Mouse (Mus musculus): ENCODE measurements around the gene Prss8. TPM values are rescaled to one million over a fixed set of nuclear protein-coding genes. Genes with fewer than 3 reads are reported as not detected.
"Not testable (repeated sequence)": the region's sequence is repeated elsewhere in the genome, so short reads cannot be mapped to it uniquely, and the experiment has no call there.

Prss8 gene
- total RNA-seq, 2 experiments from 2014 or later, result 0.60 TPM; not detected in 1

DNA sequence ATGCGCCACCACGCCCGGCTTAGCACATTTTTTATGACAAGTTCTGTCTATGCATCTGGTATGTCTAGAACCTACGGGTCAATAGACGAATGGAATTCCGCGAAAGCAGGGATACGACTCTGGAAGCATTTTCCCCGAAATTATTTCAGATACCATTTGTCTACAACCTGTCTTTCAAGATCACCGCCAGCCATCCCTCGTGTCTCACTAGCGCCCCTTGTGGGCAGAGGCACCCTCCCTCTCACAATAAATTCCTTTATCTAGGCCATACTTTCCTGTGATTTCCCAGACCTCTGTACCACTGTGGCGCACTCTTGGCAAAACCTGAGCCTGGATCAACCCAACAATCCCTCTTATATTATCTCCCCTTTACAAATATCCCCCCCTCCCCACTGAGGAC, 33.5 kb downstream of the Prss8 start:
- DNase-seq (ENCODE audit: low spot score in 2 of 2), result peak in 1 of 2 experiments; percentile 57

DNA sequence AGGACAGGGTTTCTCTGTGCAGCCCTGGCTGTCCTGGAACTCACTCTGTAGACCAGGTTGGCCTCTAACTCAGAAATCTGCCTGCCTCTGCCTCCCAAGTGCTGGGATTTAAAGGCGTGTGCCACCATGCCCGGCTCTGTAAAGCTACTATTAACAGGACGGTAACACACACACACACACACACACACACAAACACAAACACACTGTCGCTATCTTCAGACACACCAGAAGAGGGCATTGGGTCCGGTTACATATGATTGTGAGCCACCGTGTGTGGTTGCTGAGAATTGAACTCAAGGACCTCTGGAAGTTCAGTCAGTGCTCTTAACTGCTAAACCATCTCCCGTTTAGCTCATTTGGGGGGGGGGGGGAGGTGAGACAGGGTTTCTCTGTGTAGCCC, 34.0 kb downstream of the Prss8 start:
- DNase-seq (ENCODE audit: low spot score in 2 of 2), result not testable (repeated sequence)

DNA sequence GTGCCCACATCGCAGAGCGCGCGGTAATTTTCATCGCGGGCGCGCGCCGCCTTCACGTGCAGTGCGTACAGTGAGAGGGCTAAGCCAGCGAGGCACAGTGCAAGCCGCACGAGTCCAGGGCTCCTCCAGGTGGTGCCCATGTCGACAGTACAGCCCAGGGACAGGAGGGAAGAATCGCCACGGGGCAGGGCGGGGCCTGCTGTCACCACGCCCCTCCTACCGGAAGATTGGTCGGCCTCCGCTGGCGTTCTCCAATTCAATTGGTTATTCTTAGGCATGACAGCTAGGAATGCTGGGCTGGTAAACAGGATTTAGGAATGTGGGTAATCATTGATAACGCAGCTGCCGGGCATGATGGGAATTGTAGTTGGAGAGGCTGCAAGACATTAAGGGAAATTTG, 34.5 kb downstream of the Prss8 start, which contains the start of the genes Gm21974 and Vkorc1:
TSS of gene Gm21974 (minus strand) at position 13 of the 400 bp plus-strand sequence.
TSS of gene Vkorc1 (minus strand) at position 176 of the 400 bp plus-strand sequence.
- DNase-seq (ENCODE audit: low spot score in 2 of 2), result peak; percentile 91 to 96

DNA sequence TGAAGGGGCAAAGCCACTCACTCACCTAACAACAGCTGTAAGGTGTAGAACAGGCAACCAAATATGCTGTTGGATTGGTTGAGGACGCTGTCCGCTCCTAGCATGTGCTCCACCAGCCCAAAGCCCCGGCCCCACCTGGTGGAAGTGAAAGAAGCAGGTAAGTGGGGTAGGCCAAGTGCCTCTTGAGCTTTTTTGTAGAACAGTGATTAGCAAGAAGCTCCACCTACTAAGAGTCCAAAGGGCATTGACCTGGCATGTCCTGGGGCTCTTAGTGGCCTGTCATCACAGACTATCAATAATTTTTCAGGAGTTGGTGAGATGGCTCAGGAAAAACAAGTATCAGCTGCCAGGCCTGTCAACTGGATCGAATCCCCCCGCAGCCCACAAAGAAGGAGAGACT, 35.4 kb downstream of the Prss8 start:
- DNase-seq (ENCODE audit: low spot score in 2 of 2), result no peak

DNA sequence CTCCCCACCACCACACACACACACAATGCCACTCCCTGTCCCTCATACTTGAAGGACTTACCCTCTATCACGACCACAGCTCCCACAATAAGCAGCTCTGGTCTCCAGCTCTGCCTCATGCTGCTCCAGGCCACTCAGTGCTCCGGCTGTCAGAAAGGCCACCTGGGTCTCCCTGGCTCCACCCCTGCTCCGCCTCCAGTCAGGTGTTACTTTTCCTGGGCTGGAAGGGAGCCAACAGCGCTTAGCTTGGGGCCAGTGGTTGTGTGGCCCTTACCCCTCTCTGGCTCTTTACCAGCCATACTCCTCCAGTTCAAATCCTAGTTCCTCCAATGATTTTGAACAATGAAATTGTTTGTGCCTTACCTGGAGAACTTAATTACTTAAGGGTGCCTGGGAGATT, 39.1 kb downstream of the Prss8 start, which contains the start of gene Prss53:
TSS of gene Prss53 (minus strand) at position 173 of the 400 bp plus-strand sequence.
- DNase-seq (ENCODE audit: low spot score in 2 of 2), result no peak

DNA sequence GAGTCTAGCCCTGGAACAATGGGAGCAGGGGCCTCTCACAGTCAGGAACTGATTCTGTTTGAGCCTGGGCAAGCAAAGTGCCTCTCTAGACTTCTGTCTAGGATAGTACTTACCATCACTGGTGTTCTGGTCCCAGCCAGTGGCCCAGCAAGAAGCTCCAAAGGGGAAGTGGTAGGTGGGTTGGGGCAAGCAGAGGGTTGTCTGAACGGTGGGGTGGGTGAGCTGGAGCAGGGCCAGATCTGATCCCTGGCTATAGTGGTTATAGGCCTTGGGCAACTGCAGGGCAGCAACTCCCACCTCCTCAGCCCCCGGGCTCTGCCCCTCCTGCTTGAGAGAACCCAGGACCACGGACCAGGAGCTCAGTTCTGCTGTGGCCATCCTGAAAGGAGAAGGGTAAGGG, 41.1 kb downstream of the Prss8 start:
- no peak for DNase-seq (ENCODE audit: low spot score in 2 of 2)

DNA sequence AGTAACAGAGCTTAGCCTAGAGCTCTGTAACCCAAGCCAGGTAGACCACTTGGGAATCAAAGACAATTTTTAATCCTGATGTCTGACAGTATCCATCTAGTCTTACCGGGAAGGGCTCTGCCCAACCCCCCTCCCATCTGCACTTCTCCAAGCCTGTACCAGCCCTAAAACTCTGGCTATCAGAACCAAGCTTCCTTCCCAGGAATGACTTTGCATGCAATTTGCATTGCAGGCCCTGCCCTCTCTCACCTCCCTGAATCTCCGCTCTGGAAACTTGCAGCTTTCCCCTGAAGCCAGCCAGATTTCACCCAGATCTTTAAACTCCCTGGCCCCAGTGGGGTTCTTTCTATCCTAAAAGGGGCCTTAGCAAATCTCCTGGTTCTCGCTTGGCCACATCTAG, 42.1 kb downstream of the Prss8 start:
- DNase-seq (ENCODE audit: low spot score in 2 of 2), result no peak

DNA sequence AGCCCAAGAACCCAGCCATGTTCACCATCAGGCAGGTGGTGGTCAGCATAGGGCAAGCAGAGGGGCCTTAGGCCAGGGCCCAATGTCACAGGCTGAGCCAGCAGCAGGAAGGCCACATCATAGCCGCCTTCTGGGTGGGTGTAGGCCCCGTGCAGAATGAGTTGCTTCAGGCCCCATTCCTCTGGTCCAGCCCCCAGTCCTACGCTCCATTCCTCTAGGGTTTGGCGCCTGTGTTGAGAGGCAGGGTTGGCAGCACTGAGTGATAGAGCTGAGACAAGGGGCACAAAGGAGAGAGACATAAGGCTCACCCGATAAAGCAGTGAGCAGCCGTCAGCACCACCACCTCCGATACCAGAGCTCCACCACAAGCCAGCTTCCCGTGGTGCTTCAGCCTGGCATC, 42.7 kb downstream of the Prss8 start:
- DNase-seq (ENCODE audit: low spot score in 2 of 2), result no peak

DNA sequence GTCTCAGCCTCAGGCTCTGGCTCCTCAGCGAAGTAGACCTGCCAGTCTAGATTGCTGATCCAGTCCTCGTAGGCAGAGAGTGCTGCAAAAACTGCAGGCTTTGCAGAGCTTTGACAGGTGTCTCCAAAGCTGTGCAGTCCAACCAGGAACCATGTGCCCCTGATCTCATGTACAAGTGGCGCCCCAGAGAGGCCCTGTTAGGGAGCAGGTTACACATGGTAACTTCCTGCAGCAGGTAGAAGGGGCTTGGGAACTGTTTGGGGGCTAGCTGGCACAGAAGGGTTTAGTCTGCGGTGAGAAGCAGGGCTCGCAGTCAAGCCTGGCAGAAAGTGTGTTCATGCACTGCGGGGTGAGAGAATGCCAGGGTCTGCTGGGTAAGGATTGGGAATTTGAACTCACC, 43.4 kb downstream of the Prss8 start:
- DNase-seq (ENCODE audit: low spot score in 2 of 2), result no peak

DNA sequence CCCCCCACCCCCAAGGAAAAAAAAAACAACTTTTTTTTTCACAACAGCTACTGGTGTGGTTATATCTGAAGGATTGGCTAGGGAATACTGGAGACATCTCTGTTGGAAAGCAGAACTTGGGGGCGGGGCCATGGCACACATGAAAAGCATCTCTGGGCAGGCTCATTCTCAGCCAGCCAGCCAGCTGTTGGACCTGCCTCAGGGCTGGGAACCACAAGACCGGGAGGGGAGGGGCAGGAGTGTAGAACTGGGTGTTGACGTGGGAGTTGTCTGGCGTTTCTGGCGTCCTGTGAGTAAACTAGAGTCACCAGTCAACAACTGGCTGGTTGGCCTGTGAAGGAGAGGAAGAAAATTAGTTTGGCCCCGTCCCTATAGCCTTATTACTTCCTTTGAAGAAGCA, 44.0 kb downstream of the Prss8 start:
- no peak for DNase-seq (ENCODE audit: low spot score in 2 of 2)

DNA sequence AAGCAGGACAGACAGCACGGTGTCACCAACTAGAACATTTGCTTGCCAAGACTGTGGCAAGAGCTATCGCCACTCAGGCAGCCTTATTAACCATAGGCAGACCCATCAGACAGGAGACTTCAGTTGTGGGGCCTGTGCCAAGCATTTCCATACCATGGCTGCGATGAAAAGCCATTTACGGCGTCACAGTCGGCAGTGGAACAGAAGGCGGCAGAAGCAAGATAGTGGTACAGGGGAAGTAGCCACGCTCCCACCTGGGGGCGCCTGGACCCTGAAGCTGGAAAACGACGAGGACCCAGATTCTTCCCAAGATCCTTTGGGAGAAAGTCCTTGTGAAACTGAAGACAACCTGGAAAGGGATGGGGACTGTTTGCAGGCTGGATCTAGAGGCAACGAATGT, 49.5 kb downstream of the Prss8 start:
- no peak for DNase-seq (ENCODE audit: low spot score in 2 of 2)

DNA sequence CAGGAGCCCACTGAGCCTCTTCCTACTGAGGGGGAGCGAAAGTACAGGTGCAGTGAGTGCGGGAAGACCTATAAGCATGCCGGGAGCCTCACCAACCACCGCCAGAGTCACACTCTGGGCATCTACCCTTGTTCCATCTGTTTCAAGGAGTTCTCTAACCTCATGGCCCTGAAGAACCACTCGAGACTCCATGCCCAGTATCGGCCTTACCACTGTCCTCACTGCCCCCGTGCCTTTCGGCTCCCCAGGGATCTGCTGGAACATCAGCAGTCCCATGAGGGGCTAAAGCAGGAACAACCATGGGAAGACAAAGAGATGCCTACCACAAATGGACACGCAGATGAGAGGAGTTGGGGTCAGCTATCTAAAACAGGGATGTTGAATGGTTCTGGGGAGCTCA, 50.6 kb downstream of the Prss8 start:
- no peak for DNase-seq (ENCODE audit: low spot score in 2 of 2)

DNA sequence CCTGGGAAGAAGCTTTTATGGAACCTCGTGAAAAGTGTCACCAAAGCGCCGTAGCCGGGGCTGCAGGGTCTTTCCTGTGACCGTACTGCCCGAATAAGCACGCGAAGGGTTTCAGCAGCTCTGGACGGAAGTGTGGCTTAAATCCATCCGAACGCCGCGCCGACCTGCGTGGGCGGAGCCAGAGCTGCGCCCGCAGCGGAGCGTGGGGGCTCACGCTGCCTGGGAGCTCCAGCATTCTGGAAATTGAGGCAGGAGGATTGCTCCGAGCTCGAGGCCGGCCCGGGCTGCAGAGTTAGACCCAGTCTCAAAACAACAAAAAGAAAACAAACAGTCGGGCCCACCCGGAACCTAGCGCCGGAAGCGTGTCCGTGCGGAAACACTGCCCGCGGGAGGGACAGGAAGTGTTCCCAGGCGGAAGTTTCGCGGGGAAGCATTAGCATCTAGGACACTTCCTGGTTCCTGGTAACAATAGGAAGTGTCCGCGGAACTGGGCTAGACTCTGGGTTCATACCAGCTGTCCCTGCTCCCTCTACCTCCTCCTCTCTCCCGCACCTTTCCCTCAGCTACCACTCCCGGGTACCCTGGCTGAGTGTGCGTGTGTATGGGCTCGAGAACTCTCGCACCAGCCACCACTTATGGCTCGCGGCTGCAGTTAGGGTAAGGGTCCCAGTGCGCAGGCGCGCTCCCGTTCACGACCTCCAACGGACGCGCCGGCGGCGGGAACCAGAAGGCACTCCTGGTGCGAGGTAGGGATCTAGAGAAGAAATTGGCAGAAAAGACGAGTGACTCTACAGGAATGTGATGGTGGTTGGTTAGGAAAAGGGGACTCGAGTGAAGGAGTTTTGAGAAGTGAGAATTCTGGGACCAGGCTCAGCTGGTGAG, 53.2 kb downstream of the Prss8 start, which contains the start of gene Zfp668:
TSS of gene Zfp668 (minus strand) at position 362 of the 882 bp plus-strand sequence.
- peak; percentile 94 to 95 for DNase-seq (ENCODE audit: low spot score in 2 of 2)

DNA sequence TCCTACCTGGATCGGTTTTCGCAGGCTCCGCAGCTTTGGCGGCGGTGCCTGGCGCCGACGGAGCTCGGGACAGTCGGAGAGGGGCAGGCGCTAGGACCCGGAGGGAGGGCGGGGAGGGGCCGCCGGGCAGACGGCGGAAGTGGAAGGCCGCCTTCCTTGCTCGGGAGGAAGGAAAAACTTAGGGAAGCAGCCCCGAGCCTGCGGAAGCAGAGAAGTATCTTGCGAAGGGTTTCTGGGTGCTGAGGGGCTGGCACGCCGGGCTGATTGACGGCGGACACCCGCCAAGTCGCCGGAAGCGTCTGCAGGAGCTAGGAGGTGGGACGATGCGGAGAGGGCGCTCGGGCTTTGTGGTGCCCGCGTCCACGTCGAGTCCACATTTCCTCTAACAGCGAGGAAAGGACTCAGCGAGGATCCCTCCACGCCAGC, 53.9 kb downstream of the Prss8 start, which contains the start of gene Zfp646:
TSS of gene Zfp646 (plus strand) at position 181 of the 426 bp plus-strand sequence.
- peak; percentile 77 to 78 for DNase-seq (ENCODE audit: low spot score in 2 of 2)

Other genes with a start within 250 kb of the Prss8 start
- gene Bcl7c, start 221.2 kb downstream of the Prss8 start, total RNA-seq (2021), result 10 to 100 TPM; 30.3 to 38.0 TPM
- 1 to 10 TPM; 3.2 to 5.4 TPM for gene Ctf1, start 217.4 kb downstream of the Prss8 start, total RNA-seq (2021)
- gene Ctf2, start 197.9 kb downstream of the Prss8 start, total RNA-seq (2021), result not detected
- 10 to 100 TPM; 73.0 to 73.5 TPM for gene Fbxl19, start 185.6 kb downstream of the Prss8 start, total RNA-seq (2021)
- 10 to 100 TPM; 22.4 to 22.7 TPM for gene Orai3, start 160.3 kb downstream of the Prss8 start, total RNA-seq (2021)
- 10 to 100 TPM; 38.2 to 41.8 TPM for gene Setd1a, start 153.4 kb downstream of the Prss8 start, total RNA-seq (2021)
- gene Gm49388, start 144.5 kb downstream of the Prss8 start, total RNA-seq (2021), result 1 to 10 TPM; 4.1 to 4.7 TPM
- gene Hsd3b7, start 129.5 kb downstream of the Prss8 start, total RNA-seq (2021), result 1 to 10 TPM; 5.9 to 6.6 TPM
- 10 to 100 TPM; 51.4 to 59.6 TPM for gene Stx4a, start 105.8 kb downstream of the Prss8 start, total RNA-seq (2021)
- gene Stx1b, start 105.6 kb downstream of the Prss8 start, total RNA-seq (2021), result 100 to 1,000 TPM; 341 to 360 TPM
- gene Zfp646, start 53.9 kb downstream of the Prss8 start, total RNA-seq (2021), result 10 to 100 TPM; 28.1 to 29.0 TPM
- gene Zfp668, start 53.3 kb downstream of the Prss8 start, total RNA-seq (2021), result 10 to 100 TPM; 22.4 to 23.9 TPM
- gene Prss53, start 39.1 kb downstream of the Prss8 start, total RNA-seq (2021), result 1 to 10 TPM in 1 of 2 experiments, under 1 TPM in 1; 0.98 to 1.4 TPM
- not detected for gene Gm21974, start 34.6 kb downstream of the Prss8 start, total RNA-seq (2021)
- gene Vkorc1, start 34.5 kb downstream of the Prss8 start, total RNA-seq (2021), result 10 to 100 TPM; 20.2 to 24.7 TPM
- gene Bckdk, start 26.0 kb downstream of the Prss8 start, total RNA-seq (2021), result 10 to 100 TPM; 38.5 to 48.9 TPM
- 10 to 100 TPM; 24.0 to 30.0 TPM for gene Kat8, start 17.6 kb downstream of the Prss8 start, total RNA-seq (2021)
- 10 to 100 TPM; 12.2 to 12.4 TPM for gene Prss36, start 16.6 kb upstream of the Prss8 start, total RNA-seq (2021)
- 100 to 1,000 TPM; 328 to 375 TPM for gene Fus, start 37.4 kb upstream of the Prss8 start, total RNA-seq (2021)
- 1 to 10 TPM; 1.5 to 4.3 TPM for gene Pycard, start 63.8 kb upstream of the Prss8 start, total RNA-seq (2021)
- gene Trim72, start 73.8 kb upstream of the Prss8 start, total RNA-seq (2021), result under 1 TPM; 0.25 to 0.36 TPM
- gene Itgam, start 132.5 kb upstream of the Prss8 start, total RNA-seq (2021), result 10 to 100 TPM; 11.1 to 13.1 TPM
- under 1 TPM in 1 of 2 experiments, not detected in 1; 0.12 TPM for gene Gm49368, start 132.6 kb upstream of the Prss8 start, total RNA-seq (2021)
- gene Itgax, start 199.4 kb upstream of the Prss8 start, total RNA-seq (2021), result under 1 TPM; 0.26 to 0.39 TPM
- 1 to 10 TPM; 1.1 to 1.4 TPM for gene Itgad, start 224.3 kb upstream of the Prss8 start, total RNA-seq (2021)